Mouse (Mus musculus) mesoderm, embryonic 11.5 days (tissue): ENCODE data around the gene Wdr89.

Experiments
- DNase-seq: peaks from one replicate; pipeline ENCODE4 v3.0.0-alpha.2; 2012; ENCODE audit warnings: low read depth, low spot score

Gene Wdr89

DNA sequence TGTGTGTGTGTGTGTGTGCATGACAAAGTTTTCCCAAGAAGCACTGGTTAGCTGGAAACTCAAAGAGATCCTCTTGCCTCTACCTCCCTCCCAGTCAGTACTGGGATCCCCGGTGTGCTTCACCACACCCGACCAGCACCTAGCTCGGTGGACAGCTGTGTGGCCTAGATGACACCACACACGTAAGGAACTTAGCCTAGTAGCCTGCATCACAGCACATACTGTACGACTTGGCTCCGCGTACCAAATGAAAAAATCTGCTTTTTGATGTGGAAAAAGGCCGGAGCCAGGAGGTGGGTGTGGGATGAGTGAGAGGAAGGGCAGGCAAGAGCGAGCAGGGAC lies 450 bp downstream of the Wdr89 start:
- no peak for DNase-seq

DNA sequence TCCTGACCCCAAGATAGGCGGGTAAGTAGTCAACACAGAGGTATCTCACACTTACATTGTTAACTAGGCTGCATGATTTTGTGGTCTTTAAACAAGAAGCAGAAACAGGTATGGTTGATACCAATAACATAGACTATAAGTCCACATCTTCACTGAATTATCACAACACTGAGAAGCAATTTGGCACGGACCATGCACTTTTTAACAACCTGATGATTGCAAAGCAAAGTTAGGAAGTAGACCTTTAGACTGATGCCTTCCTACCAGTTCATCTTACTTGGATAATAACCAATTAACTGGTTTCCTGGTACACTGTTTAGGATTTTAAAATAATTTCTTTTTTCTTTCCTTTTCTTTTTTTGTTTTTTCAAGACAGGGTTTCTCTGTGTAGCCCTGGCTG lies 1.1 kb downstream of the Wdr89 start:
- DNase-seq: no peak

DNA sequence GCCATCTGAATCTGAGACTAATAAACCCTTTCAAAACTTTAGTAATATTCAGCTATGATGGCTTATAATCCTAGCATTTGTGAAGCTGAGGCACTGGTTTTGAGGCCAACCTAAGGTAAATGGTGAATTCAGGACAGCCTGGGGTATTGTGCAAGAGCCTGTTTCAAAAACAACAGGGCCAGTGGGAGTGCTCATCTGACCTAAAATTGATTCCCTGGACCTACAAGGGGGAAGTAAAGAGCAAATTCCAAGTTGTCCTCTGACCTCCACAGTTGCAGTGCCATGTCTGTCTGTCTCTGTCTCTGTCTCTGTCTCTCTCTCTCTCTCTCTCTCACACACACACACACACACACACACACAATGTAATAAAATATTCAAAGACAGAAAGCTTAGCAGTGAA lies 2.4 kb downstream of the Wdr89 start:
- no peak for DNase-seq

DNA sequence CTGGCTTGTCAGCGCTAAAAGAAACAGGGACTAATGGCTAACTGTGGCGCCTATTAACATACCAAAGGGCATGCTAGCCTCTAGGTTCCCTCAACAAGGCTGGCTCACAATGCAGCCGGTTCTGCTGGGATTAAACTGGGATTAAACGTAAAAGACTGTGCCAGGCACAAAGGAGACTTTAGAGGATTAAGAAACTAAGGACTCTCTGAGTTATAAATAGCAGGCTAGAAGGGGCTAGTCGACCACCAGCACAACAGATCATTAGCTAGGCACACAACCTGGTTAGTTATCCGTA lies 4.9 kb downstream of the Wdr89 start:
- no peak for DNase-seq

DNA sequence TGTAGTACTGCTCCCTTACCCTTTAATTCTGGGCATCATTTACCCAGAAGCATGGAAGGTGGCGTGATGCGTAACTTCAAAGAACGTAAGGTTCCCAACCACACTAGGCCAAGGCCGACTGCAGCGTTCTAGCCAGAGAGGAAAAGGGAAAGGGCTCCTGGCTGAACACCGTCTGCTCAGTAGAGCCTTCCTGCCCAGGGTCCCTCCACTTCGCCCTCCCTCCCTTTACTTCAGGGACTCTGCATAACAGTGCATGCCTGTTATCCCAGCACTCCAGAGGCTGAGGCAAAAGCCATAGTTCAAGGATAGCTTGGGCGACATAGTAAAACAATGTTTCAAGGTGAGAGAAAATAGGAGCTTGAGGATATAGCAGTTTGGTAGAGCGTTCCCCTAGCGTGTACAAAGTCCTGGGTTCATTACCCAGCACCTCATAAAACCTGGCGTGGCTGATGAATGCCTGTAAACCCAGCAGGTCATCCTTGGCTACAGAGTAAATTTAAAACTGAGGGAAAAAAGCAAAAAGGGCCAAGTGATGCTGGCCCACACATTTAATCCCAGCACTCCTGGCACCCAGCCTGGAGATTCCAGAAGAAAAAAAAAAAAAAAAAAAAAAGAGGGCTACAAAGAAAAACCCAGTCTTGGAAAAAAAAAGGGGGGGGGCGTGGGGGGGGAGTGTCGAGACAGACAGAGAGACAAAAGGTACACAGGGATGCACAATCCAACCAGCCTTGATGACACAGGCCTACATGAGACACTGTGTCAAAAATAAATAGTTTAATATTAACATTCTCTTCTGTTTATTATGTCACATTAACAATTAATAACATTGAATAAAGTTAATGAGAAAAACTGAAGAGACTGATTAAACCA lies 5.5 kb downstream of the Wdr89 start:
- DNase-seq: no peak

DNA sequence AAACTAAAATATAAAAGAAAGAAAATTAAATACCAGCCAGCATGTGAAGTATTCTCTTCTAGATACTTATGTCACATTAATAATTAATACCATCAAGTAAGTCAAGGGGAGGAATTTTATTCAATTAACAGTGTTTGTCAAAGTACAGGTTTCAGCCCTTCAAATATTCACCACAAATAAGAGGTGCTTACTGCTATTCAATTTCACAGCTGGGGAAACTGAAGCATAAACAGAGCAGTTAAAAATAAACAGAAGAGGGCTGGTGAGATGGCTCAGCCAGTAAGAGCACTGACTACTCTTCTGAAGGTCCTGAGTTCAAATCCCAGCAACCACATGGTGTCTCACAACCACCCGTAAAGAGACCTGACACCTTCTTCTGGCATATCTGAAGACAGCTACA lies 7.0 kb downstream of the Wdr89 start:
- DNase-seq: no peak

DNA sequence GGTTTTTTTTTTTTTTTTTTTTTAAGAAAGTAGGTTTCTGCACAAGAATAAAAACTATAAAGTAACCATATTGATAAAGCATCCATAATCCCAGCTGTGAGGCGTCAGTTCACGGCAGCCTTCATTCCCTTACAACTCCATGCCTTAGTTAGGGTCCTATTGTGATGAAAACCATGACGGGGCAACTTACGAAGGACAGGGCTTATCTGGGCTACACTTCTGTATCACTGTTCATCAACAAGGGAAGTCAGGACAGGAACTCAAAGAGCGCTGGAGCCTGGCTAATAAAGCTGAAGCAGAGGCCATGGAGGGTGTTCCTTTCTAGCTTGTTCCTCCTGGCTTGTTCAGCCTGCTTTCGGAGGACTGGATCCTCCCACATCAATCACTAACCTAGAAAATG lies 10.9 kb downstream of the Wdr89 start:
- no peak for DNase-seq

DNA sequence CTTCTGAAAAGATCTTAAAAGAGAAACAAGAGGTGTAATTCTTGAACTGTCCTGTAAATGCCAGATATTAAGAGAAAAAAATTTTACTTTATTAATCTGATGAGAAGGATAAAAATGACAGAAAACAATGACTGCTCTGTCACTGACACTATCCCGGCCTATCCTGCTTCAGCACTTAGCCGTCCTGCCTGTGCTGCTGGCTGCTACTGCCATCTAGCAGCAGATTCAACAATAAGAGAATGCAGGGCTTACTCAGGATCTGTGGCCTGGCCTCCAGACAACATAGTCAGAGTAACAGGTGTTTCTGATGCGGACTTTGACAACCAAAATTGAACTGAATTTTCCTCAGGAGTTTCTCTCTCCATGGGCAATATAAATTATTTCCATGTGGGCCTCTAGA lies 12.8 kb downstream of the Wdr89 start:
- DNase-seq: peak; percentile 12

DNA sequence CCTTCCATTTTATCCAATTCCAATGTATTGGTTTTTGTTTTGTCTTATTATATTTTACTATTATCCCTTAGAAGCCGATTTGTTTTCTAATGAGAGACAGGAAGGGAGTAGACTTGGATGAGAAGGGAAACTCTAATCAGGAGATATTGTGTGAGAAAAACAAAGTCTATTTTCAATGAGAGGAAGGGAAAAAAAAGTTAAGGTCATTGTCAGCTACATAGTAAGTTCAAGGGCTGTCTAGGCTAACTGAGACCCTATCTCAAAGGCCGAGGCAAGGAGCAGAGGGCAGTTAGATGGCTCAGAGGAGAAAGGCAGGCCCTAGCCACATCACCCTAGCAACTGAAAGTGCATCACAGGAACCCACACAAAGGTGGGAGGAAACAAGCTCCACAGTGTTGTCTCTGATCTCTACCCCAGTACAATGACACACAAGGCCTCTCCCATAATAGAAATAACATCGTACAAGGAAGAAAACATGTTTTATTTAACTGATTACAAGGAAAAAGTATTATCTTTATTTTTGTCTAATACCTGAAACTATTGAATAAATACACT lies 15.0 kb downstream of the Wdr89 start:
- DNase-seq: no peak

DNA sequence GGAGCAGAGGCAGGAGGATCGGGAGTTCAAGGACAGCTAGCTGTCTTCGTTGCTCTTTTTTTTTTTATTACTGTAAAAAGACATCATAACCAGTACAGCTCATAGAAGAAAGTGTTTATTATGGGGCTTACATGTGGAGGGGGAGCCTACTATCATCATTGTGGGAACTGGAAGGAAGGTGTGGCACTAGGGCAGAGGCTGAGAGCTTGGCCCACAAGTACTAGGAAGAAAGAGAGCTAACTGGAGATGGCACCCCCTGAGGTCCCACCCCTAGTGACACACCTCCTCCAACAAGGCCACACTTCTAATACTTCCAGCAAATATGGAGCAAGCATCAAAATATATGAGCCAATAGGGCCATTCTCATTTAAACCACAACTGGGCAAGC lies 19.6 kb downstream of the Wdr89 start:
- DNase-seq: no peak

DNA sequence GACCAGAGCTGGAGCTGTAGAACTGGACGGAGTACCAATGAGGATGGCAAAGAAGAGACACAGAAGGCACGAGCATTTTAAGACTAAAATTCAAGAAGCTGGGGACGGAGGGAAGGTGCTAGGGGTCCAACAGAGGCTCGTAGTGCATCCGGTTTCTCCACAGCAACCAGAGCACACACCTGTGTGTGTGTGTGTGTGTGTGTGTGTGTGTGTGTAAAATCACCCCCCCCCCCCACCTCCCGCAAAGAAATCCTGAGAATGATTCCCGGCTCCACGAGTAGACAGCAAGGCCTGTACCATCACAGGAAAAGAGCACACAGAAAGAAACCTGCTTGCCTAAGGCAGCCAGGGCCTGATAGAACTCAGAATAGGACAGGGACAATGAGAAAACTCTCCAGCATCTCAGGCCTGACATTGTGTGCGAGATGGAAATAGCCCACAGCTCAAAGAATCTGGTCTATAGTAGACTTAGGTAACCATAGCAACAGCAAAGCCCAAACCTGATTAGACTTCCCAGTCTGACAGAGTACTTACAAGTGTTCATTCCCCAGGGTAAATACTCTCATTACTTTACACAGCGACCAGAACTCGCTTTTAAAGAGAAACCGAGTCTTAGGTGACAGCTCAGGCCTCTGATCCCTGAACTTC lies 20.2 kb downstream of the Wdr89 start:
- peak; percentile 7 for DNase-seq

DNA sequence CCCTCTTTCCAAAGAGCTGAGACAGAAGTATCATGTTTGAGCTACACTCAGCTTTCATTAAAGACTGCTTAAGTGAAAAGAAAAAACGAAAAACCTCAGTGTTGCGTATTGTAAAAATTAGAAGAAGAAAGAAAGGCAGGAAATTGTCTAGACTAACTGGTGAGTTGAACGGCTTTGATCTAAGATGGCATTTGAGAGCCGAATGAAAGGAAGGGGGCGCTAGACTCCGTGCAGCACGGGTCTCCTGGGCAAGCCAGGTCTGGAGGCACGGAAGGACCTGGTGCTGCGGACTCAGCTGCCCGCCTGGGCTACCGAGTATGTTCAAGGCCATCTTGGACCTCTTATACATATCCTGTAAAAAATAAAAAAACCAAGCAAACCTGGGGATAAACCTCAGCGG lies 21.1 kb downstream of the Wdr89 start:
- DNase-seq: peak; percentile 10

DNA sequence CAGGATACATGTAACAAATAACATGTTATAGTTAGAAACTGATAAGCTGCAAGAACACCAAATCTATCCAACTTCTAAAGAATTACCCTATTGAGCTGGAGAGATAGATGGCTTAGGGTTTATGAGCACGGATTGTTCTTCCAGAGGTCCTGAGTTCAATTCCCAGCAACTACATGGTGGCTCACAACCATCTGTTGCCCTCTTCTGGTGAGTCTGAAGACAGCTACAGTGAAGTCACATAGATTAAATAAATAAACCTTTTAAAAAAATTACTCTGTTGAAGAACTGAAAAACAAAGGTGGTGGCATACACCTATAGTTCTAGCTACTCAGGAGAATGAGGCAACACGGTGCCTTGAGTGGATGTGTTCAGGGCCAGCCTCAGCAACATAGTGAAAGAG lies 21.7 kb downstream of the Wdr89 start:
- DNase-seq: no peak

DNA sequence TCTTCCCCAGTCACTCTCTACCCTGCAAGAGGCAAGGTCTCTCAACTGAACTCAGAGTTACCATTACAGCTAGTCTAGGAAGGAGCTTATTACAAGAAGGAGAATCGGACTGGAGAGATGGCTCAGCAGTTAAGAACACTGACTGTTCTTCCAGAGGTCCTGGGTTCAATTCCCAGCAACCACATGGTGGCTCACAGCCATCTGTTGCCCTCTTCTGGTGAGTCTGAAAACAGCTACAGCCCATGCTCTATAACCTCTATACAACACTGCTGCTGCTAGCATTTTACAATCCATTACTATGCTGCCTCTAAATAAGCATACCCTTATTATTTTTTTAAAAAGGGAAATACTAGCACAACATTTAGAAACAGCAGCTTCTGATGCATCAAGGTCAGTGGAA lies 23.6 kb downstream of the Wdr89 start:
- no peak for DNase-seq

DNA sequence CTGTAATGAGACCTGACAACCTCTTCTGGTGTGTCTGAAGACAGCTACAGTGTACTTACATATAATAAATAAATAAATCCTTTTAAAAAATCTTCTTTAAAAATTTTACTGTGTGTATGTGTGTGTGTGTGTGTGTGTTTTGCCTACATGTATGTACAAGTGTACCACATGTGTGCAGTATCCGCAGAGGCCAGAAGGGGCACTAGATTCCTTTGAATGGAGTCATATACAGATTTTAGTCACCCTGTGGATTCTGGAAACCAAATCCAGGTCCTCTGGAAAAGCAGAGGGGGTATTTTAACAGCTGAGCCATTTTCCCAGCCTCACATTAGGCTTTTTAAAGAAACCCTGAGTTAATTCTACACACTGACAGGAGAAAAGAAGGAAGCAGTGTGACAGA lies 27.6 kb downstream of the Wdr89 start:
- no peak for DNase-seq

DNA sequence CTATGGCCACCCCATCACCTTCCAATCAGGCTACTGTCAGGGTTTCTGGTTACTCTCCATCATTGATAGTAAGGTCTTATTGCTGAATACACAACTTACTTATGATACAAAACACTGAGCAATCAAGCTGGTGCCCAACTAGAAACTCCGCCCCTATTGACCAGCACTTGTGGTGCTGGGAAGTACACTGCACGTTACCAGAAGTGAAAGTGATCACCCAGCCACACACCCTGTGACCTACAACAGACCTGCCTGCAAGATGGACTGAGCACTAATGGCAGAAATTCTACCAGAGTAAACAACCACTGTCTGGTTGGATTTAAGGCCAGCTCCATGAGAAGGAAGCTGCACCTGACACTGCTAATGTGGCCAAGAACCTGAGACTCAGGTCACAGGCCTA lies 31.0 kb downstream of the Wdr89 start:
- no peak for DNase-seq

DNA sequence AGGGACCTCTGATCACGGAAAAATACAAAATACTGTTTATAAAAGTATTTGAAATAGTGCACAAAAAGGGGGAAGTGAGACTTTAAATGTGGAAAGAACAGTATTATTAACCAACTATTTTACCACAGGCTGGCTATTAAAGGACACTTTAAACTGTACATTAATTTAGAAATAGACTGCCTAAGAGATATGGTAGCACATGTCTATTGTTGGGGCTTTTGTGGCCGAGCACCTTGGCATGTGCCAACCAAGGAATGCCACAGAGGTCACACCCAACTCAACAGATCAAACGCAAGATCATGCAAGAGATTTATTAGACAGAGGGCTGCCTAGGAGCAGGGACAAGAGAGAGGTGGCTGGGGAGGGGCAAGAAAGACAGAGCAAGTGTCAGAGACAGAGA lies 32.2 kb downstream of the Wdr89 start:
- DNase-seq: no peak

DNA sequence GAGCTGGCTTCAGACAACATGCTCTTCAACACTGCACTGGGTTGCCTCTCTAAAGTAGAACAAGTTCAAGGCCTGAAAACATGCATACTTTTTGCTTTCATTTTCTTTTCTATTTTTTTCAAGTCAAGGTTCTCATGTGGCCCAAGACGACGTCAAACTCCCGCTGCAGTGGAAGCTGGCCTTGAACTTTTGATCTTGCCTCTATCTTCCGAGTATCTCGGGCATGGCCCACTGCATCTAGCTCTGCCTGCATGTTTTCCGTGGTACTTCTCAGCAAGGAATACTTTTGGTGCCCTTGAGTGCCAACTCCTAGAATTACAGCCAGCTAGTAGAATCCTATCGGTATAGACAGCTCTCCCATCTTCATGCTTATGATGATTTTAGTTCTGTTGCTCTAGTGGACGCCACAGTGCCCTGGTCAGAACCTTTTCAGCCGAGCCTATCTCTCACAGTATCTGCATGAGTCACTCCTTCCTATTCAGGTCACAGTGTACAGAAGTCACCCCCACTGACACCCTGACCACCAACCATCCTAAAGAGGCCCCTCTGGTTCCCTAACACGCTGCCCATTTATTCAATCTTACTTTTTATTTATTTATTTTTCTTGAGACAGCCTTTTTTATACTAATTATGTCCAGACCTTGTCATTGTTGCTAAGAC lies 33.4 kb downstream of the Wdr89 start:
- DNase-seq: no peak

DNA sequence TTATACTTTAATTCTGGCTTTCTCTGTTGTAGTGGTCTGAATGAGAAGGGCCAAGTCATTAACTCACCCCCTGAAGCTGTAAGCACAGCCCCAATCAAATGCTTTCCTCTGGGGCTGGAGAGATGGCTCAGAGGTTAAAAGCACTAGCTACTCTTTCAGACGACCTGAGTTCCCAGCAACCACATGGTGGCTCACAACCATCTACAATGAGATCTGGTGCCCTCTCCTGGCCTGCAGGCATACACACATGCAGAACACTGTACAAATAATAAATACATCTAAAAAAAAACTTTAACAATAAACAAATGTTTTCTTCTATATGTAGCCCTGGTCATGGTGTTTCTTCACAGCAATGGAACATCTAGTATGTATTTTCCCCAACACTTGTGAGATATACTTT lies 39.7 kb downstream of the Wdr89 start:
- DNase-seq: no peak

DNA sequence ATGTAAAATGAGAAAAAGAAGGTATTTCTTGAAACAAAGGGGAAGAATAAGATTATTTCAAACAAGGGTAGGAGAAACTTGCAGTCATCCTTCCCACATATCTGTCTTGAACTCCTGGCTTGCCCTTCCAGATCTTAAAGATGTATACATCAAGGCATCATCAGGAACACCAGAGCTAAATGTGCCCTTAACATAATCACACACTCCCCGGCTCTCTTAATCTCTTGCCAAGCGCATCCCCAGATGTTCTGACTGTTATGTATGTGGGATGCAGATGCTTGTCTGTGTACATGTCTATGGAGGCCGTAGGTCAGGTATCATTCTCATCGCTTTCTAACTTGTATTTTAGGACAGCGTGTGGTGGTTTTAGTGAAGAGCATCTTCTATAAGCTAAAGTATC lies 46.0 kb downstream of the Wdr89 start:
- DNase-seq: no peak

DNA sequence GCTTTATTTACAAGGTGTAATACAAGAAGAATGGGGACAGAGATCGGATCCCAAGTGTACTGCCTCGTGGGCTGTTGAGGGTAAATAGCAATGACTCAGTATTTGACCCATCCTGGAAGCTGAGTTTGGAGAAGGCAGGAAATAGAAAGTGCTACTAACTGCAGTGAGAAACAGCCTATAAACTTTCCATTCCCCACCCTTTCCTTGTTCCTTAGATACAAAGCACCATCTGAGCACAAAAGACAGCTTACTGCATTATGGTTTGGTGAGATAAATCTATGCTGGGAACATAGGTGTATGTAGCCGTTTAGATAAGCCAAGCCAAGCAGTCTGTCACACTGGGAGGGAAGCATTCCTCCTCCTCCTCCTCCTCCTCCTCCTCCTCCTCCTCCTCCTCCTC lies 46.5 kb downstream of the Wdr89 start:
- DNase-seq: no peak

DNA sequence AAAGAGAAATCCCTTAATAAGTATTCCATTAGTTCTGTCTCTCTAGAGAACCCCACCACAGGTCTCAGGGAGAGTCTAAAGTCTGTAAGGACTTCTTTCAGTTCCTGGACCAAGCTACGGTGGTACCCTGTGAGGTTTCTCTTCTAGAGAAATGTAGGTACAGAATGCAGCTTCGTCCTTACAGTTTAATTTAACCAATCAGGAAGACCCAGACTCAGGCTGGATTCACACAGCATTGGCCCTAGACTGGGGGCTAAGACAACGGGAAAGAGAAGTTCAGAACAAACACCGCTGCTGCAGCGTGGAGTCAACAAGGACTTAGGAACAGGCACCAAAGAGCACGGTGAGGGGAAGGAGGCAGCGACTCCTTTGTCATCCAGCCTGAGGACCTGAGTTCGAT lies 52.5 kb downstream of the Wdr89 start:
- peak; percentile 12 for DNase-seq
